Mouse (Mus musculus): ENCODE measurements around the gene Tmem201.

GRCm38 (mm10) chr4:149750671-149751070 is 12.8 kb upstream of the Tmem201 start:
- no peak for TF ChIP-seq CTCF (IDR thresholded peaks at IDR 0.05; ENCODE audit: low read depth)
- no peak for TF ChIP-seq EP300 (IDR thresholded peaks at IDR 0.05; ENCODE audit: low read depth)

Data from liver, embryonic 14.5 days (tissue).